Mouse (Mus musculus) right cerebral cortex, postnatal 25 days (tissue): ENCODE data around the gene Itsn2.
A peak's percentile ranks its signal among the peaks of the same experiment; 100 is the strongest.
"Not testable (repeated sequence)": the region's sequence is repeated elsewhere in the genome, so short reads cannot be mapped to it uniquely, and the experiment has no call there.

ENCODE experiments used
- DNase-seq: peaks from one replicate; pipeline ENCODE4 v3.0.0; 2022

Itsn2 gene

DNA sequence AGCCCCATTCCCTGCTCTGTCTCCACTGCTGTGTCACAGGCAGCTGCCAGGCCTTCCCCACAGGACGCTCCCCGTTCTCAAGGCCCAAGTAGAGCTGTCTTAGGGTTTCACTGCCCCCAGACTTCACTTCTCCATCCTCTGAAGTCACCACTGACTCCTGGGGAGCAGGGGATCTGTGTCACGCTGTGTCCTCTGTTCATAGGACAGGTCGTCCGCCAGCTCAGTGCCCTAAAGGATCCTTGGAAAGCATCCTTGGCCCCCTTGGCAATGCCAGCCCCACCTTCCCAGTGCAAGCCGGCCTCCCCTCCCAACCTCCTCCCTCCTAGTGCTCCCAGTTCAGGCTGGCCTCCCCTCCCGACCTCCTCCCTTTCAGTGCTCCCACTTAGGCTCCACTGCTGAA lies 117.5 kb downstream of the Itsn2 start:
- DNase-seq = no peak

DNA sequence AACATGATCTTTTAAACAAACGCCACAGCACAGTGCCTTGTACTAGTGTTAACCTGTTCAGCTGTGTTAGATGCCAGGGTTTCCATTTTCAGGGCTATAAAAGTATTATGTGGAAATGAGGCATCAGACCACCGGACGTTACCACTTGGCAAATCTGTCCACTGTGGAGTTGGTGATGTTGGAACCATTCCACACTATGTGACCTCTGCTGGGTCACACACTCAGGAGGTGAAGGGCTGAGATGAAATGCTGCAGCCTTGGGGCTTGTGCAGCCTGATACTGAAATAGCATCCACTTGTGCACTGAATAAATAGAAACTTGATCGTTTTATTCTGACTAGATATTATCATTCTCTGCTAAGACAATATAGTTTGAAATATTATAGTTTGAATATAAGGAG lies 120.9 kb downstream of the Itsn2 start:
- DNase-seq = no peak

DNA sequence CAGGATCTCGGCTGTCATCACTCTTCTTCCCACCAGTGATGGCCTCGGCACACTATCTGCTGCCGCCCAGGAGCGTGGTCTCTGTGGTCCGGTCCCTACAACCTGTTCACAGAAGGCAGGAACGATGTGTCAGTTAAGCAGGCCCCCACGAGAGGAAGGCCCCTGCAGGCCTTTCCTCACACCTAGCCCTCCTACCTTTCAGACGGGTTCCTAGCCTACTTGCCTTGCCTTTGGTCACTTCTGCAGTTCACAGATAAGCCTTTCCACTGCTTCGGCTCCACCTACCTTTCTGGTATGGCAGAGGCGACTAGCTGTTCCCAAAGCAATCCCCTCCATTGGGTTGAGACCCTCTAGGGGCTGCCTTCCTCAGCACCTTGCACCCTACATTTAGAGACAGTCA lies 123.2 kb downstream of the Itsn2 start:
- no peak for DNase-seq

DNA sequence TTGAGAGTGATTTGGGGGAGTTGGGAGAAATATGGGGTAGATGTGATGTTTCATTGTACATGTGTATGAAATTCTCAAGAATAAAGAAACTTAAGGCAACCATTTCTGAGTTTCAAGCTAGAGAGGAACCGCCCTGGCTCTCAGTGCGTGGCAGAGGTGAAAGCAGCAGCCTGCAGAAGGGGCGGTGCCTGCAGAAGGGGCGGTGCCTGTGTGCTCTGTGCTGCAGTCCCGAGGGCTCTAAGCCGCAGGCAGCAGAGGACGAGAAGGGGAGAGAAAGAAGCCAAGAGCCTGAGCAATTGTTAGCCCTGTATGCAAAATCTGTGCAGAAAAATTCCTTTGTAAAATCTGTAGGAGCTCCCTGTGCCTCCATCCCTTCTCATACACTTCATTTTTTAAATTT lies 125.0 kb downstream of the Itsn2 start:
- no peak for DNase-seq

DNA sequence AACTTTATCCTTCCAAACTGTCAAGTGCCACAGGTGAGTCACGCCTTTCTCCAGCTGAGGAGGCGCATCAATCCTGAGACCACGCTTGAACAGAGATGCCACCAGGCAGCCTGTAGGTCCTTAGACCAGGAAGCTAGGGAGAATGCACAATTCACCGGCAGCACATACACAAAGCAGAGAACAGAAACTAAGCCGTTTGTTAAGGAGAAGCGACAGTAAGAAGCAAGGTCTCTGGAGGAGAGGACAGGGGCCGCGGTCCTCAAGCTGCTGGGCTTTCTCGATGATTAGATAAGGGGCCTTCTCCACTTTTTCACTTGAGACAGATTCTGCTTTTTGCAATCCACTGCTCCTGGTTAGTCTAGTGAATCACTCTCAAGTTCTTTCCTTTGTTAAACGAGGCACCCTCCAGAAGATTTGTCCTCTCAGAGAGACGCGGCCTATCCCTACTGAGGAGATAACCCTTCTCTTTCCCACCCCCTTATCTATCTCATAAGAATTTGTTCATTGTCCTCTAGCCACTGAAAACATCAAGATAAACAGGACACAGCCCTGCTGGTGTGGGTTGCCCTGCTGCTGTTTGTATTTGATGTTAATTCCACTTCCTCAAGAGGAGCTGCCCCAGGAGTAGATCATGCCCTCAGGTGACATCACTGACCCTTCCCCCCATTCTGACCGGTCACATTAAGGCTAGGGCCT lies 126.8 kb downstream of the Itsn2 start:
- DNase-seq = no peak

DNA sequence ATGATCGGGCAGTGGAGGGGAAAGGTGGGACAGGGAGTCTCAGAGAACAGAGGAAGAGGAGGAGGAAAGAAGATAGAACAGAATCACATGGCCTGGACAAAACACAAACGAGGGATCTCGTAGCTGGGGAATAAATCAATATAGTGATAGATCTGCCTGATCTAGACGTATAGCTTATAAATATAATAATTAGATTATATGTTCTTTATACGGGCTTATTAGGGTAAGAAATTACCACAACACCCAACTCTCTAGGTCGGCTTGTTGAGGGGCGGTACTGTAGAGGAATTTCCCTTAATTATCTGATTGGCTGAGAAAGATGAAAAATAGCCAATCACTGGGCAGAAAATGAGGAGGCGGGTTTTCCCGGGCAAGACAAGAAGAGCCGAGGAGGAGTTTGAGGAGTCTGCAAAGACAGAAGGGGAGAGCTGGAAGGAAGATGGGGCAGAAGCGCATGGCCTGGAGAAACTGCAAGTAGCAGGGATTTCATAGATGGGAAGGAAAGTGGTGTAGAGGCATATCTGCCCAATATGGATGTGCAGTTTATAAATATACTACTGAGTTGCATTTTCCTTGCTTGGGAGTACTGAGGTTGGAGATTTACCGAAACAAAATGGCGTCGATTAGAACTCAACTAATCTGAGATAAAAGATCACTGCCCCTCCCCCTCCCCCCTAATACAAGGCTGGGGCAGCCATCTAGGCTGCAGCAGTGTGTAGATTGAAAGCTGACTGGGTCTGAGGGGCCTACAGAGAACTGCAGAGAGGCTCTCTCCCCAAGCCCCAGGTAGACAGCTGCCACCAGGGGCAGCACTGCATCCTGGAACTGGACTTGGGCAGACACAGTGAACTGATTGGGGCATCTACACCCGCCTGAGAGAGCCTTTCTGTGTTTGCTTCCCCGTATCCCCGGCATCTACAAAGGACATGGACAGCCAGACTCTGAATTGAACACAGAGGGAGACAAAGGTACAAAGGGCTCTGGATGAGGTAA lies 127.6 kb downstream of the Itsn2 start:
- DNase-seq = no peak

DNA sequence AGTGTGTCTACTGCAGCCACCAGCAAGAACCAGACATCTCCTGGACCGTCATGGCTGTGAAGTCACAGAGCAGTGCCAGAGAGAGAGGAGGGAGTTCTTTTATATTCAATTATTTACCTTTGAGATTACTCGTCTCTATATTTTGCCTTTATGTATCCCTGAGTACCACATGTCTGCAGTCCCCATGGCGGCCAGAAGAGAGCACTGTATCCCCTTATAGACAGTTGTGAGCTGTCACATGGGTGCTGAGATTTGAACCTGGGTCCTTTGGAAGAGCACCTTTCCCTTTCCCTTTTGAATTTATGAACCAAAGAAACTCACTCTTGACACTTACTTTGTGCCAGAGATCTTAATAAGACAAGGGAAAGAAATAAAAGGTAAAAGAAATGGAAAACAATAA lies 136.7 kb downstream of the Itsn2 start:
- no peak for DNase-seq

DNA sequence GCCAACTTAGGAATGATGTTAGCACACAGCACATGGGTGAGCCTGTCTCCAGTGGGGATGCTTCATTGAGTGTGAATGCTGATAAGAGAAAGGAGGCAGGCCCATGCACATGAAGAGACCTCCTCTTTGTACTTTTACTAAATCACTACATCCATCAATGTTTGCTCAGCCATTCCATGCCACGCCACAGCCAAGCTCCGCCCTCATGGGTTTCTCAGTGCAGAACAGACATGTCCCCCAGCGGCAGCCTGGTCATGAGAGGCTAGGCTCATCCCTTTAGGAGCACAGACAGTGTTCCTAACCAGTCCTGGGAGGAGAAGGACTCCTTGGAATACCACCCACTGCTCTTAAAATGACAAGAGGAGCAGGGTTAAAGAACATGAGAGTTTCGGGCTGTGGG lies 139.2 kb downstream of the Itsn2 start:
- no peak for DNase-seq

DNA sequence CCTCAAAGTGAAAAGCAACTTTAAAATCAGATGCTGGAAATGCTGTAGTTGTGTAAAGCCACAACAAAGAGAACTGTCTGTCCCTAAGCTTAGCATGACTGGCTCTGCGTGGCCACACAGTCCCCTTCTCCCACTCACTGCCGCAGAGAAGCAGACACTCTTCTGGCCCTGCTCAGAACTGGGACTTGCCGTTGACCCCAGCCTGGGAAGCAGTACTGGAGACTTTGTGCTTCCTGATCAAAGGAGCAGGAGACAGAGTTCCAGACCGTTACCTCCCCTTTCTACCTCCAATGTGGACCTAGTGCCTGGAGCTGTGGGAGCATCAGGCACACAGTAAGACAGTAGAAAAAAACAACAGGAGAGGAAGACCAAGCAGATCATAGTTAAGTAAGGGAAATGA lies 139.9 kb downstream of the Itsn2 start:
- no peak for DNase-seq

DNA sequence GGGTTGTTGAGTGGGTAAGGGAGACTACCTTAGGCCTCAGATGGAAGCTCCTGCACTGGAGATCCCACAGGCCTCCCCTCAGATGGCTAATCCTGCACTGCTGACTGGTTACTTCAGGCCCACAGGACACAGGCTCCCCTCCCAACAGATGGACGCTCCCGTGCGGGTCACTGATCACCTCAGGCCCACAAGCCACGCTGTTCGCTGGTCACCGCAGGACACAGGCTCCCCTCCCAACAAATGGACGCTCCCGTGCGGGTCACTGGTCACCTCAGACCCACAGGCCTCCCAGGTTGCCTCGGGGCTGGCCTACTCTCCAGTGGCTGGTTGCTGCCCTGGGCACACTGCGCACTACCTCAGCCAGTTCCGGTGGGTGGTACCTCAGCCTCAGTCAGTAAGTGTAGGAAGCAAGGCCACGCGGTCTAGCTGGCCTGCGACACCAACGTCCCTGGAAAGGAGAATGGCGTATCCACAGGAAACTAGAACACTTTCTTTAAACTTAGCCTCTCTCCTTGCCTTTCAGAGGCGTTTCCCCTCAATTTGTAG lies 145.7 kb downstream of the Itsn2 start, which contains the start of gene Fam228a:
Fam228a (minus strand) TSS at position 400 of the 546 bp plus-strand sequence.
- no peak for DNase-seq

DNA sequence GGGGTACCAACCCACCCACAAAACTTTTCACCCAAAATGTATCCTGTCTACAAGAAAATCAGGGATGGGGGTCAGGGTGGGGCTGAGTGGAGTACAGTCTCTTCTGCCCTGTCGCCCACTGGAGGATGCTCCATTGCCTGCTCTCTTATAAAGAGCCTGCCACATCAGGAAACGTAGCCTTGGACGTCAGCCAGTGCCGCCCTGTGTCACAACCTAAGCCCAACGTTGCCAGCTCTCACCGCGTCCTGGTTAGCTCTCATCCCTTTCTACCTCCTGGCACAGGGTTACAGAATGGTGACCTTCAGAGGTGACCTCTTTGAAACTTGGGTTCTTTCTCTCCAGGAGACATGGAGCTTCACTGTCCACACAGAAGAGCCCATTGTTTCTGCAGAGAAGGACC lies 148.4 kb downstream of the Itsn2 start:
- DNase-seq = no peak

DNA sequence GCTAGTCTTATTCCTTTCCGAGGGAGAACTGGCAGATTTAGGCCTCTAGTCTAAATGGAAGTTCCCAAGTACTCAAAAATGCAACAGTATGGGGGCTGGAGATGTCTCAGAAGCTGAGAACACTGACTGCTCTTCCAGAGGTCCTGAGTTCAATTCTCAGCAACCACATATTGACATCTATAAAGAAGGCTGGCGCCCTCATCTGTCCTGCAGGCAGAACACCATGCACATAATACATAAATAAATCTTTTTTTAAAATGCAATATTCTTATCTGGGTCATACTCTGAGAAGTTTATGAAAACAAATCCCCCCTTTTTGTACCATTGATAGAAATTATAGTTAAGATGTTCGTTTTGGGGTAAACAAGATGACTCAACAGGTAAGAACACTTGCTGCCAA lies 149.7 kb downstream of the Itsn2 start:
- DNase-seq = no peak

DNA sequence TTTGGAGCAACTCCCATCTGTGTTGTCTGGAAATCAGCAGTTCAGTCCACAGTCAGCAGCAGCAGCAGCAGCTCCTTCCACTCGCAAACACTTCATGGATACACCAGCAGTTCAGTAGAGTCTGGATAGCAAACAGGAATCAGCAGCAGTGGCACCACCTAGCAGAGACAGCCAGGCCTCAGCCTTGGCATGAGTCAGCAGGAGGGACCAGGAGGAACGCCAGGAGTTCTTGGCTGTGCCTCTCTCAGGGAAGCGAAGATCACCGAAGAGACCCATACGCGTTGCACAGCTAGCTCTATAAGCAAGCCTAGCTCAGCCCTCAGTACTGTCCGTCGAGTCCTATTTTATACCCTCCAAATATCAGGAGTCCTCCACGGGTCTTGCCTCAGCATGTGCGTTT lies 152.0 kb downstream of the Itsn2 start:
- peak; percentile 8 for DNase-seq

DNA sequence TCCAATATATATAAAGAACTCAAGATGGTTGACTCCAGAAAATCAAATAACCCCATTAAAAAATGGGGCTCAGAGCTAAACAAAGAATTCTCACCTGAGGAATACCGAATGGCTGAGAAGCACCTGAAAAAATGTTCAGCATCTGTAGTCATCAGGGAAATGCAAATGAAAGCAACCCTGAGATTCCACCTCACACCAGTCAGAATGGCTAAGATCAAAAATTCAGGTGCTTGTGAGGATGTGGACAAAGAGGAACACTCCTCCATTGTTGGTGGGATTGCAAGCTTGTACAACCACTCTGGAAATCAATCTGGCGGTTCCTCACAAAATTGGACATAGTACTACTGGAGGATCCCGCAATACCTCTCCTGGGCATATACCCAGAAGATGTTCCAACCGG lies 162.0 kb downstream of the Itsn2 start:
- DNase-seq = not testable (repeated sequence)

DNA sequence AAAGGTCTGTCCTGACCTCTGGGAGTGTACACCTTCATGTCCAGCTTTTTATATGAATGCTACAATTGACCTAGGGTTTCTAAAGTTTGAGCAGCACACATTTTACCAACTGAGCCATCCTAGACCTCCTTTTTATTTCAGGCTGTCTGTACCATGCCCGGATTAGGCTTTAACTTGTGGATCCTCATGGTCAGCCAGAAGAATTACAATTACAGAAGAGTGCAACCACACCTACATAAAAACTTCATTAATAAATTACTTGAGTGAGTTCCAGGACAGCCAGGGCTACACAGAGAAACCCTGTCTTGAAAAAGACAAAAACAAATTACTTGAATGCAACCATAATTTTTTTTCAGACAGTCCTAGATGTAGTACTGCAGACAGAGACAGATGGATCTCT lies 164.6 kb downstream of the Itsn2 start:
- no peak for DNase-seq
